Mouse (Mus musculus) large intestine, adult 2 months (tissue): ENCODE results near the gene Lrrc1. TPM values are rescaled to one million over a fixed set of nuclear protein-coding genes. Genes with fewer than 3 reads are reported as not detected.

ENCODE experiments used
- DNase-seq: peaks from one replicate; pipeline ENCODE4 v3.0.0-alpha.2; 2012; ENCODE audit warnings: low read depth, low spot score
- WGBS: fragments of 180-500 bp; shearing (Covaris S2); methylation state at CpG from one replicate; pipeline ENCODE4 v1.1.7; 2018; 5-methylcytosine and 5-hydroxymethylcytosine counted together
- polyA plus RNA-seq: library from polyadenylated mRNA; depleted of rRNA; stranded (reverse); fragments of >200 nt; gene quantifications from 2 replicates; pipeline ENCODE4 v1.2.3, GENCODE M21; 2012

The Lrrc1 gene
- polyA plus RNA-seq, 1 experiment, result 65.9 TPM

- 91% methylated on average over 12 of the region's 12 CpGs for WGBS
- DNase-seq, result no peak
These were observed 109.7 kb downstream of the Lrrc1 start for GRCm38 (mm10) chr9:77434965-77435364.

- no peak for DNase-seq
- 86% methylated on average over 4 of the region's 4 CpGs for WGBS
These were observed 111.2 kb downstream of the Lrrc1 start for GRCm38 (mm10) chr9:77433476-77433875.

- WGBS, result 73% methylated on average over 17 of the region's 17 CpGs
- DNase-seq, result no peak
These were observed 112.6 kb downstream of the Lrrc1 start for GRCm38 (mm10) chr9:77432030-77432429.

- DNase-seq, result no peak
- 58% methylated on average over 9 of the region's 9 CpGs for WGBS
These were observed 114.1 kb downstream of the Lrrc1 start for GRCm38 (mm10) chr9:77430413-77431087.

- 57% methylated on average over 11 of the region's 11 CpGs for WGBS
- no peak for DNase-seq
These were observed 115.2 kb downstream of the Lrrc1 start for GRCm38 (mm10) chr9:77429230-77430015.

- DNase-seq, result no peak
- WGBS, result 89% methylated on average over 8 of the region's 8 CpGs
These were observed 115.9 kb downstream of the Lrrc1 start for GRCm38 (mm10) chr9:77428748-77429140.

GRCm38 (mm10) chr9:77428115-77428747 is 116.4 kb downstream of the Lrrc1 start:
- no peak for DNase-seq
- 40% methylated on average over 14 of the region's 14 CpGs for WGBS

GRCm38 (mm10) chr9:77427292-77428114 is 117.2 kb downstream of the Lrrc1 start:
- DNase-seq, result no peak
- WGBS, result 16% methylated on average over 23 of the region's 23 CpGs

GRCm38 (mm10) chr9:77426110-77426509 is 118.6 kb downstream of the Lrrc1 start:
- no peak for DNase-seq
- WGBS, result 73% methylated on average over 14 of the region's 14 CpGs

GRCm38 (mm10) chr9:77425553-77425952 is 119.1 kb downstream of the Lrrc1 start:
- 92% methylated on average over 4 of the region's 4 CpGs for WGBS
- no peak for DNase-seq

GRCm38 (mm10) chr9:77420200-77420585 is 124.5 kb downstream of the Lrrc1 start:
- 91% methylated on average over 4 of the region's 4 CpGs for WGBS
- no peak for DNase-seq

GRCm38 (mm10) chr9:77419501-77420199 is 125.0 kb downstream of the Lrrc1 start:
- WGBS, result 74% methylated on average over 9 of the region's 9 CpGs
- no peak for DNase-seq

- WGBS, result 94% methylated on average over 2 of the region's 2 CpGs
- DNase-seq, result no peak
These were observed 125.9 kb downstream of the Lrrc1 start for GRCm38 (mm10) chr9:77418800-77419199.

GRCm38 (mm10) chr9:77416486-77416885 is 128.2 kb downstream of the Lrrc1 start:
- WGBS, result 89% methylated on average over 4 of the region's 4 CpGs
- DNase-seq, result no peak

- DNase-seq, result no peak
- WGBS, result 98% methylated on average over 7 of the region's 7 CpGs
These were observed 128.7 kb downstream of the Lrrc1 start for GRCm38 (mm10) chr9:77416002-77416401.

GRCm38 (mm10) chr9:77411830-77412425 is 132.7 kb downstream of the Lrrc1 start:
- no peak for DNase-seq
- 71% methylated on average over 3 of the region's 3 CpGs for WGBS

GRCm38 (mm10) chr9:77410968-77411367 is 133.7 kb downstream of the Lrrc1 start:
- WGBS, result 65% methylated on average over 4 of the region's 4 CpGs

GRCm38 (mm10) chr9:77410524-77410923 is 134.1 kb downstream of the Lrrc1 start:
- WGBS, result 85% methylated on average over 7 of the region's 7 CpGs
- DNase-seq, result no peak

More at GRCm38 (mm10) chr9:77410968-77411367, 133.7 kb downstream of the Lrrc1 start:
- no peak for DNase-seq
